Mouse (Mus musculus) bone marrow macrophage, adult 2 months (primary cell): ENCODE measurements around the gene 4930544G11Rik. TPM values are rescaled to one million over a fixed set of nuclear protein-coding genes. Genes with fewer than 3 reads are reported as not detected.

ENCODE experiments used
- H3K27ac ChIP-seq: 2 replicates; pipeline ENCODE4 v1.5.1; 2012; ENCODE audit warnings: low read depth, low read length; ENCODE audit not compliant: insufficient read depth
- H3K4me1 ChIP-seq: 2 replicates; pipeline ENCODE4 v1.6.1; 2012; ENCODE audit warnings: low read length; ENCODE audit not compliant: control insufficient read depth, insufficient read depth
- H3K4me3 ChIP-seq: 2 replicates; pipeline ENCODE4 v1.5.1; 2012; ENCODE audit warnings: mild to moderate bottlenecking, low read length, moderate library complexity; ENCODE audit not compliant: insufficient read depth
- CTCF ChIP-seq: IDR thresholded peaks from 2 replicates; pipeline ENCODE4 v1.5.1; 2012; ENCODE audit warnings: low read depth, mild to moderate bottlenecking, low read length, moderate library complexity
- POLR2A ChIP-seq: IDR thresholded peaks from 2 replicates; pipeline ENCODE4 v1.6.1; 2012; ENCODE audit warnings: mild to moderate bottlenecking, low read depth, low read length, borderline replicate concordance
- polyA plus RNA-seq: library from polyadenylated mRNA; stranded (reverse); fragments of >200 nt; gene quantifications from 2 replicates; pipeline ENCODE4 v1.2.4, GENCODE M21; 2012; ENCODE audit not compliant: missing spikeins, insufficient read depth, insufficient read length

4930544G11Rik gene
- polyA plus RNA-seq, 1 experiment = not detected

DNA sequence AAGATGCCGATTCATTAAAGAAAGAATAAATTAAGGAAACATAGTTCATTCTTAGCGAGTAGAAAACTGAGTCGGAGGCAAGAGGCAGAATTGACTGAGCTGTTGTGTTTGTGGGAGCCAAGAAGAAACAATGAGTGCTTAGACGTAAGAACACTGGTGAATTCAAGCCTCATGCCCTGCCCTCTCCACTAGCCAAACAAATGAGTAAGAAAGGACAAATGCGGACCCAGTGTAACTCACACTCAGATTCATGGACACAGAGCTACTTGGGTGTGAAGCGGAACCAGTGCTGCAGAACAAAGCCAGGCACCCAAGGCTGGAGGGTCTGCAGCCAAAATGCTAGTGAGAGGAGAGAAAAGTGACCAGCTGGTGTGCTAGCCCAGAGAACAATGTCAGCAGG lies 1.9 kb upstream of the 4930544G11Rik start:
- Histone ChIP-seq H3K27ac (no peak overlapping the region), H3K4me3 (no peak overlapping the region), H3K4me1 (no peaks in the 10 kb centered on the region)
- no peak for TF ChIP-seq CTCF
- TF ChIP-seq POLR2A = no peak

DNA sequence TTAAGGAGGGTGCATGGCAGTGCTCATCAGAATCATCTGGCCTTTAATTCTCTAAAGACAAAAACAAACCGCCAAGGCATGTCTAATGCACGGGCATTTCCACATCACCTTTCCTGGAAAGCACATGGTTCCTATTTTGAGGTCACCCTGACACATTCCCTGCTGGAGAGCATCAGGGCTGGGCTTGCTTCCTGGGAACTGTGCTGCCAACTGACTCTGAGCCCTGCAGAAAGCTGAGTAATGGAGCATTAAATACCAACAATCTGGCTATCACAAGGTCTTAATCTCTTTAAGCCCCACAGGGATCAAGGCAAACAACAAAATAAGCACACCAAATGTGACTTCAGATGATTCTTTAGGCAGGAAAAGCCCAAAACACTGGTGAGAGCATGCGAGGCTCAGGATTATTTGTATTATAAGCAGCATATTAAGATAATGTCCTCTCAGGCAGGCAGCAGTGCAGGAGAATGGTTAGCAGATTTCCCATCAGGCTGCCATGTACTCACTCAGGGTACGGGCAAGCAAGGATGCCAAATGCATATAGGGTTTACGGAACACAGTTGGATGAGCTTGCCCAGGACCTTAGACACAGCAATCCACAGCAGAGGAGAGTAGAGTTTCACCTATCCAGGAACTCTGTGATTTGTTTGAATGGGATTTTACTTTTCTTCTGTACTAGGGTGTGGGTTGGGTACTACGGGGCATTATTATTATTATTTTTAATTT lies 17.1 kb downstream of the 4930544G11Rik start:
- Histone ChIP-seq H3K4me1 (no peaks in the 10 kb centered on the region), H3K27ac (no peak overlapping the region), H3K4me3 (no peak overlapping the region)
- TF ChIP-seq CTCF (no peak), POLR2A (no peak)

DNA sequence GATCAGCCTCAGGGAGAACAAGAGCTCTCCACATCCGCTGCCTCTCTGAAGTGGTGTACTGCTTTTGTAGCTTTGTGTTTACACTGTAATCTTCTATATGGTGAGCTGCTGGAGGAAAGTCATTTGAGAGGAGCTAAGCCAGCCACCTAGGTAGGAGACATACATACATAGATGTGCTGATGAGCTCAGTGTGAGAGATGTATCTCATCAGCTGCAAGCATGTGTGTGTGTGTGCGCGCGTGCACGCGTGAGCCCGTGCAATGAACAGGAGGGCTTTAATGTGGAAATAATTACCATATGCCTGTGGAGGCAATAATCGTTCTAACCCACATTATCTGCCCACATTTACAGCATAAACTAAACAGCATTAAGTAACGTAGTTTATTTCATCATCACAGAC lies 18.0 kb downstream of the 4930544G11Rik start:
- TF ChIP-seq POLR2A = no peak
- no peak for TF ChIP-seq CTCF
- no peaks in the 10 kb centered on the region for H3K4me1 ChIP-seq
- H3K27ac ChIP-seq = no peak overlapping the region
- no peak overlapping the region for H3K4me3 ChIP-seq

DNA sequence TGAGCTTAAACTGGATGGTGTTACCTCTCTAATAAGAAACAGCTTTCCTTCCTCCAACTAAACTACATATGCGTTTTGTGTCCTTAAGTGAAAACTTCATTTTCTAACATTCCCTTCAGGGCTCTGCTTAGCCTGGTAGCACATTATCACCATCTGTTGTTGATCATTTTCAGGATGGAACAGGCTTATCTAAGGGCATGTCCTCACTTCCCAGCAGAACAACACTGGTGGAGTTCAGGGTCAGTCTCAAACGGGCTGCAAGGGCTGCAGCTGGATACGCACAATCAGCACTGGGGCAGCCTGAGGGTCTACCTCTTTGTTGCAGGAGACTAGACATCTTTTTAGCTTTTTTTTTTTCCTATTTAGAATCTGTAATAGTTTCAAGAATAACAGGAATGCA lies 39.7 kb downstream of the 4930544G11Rik start:
- no peaks in the 10 kb centered on the region for H3K4me1 ChIP-seq
- H3K27ac ChIP-seq = no peak overlapping the region
- no peak overlapping the region for H3K4me3 ChIP-seq
- TF ChIP-seq CTCF = no peak
- TF ChIP-seq POLR2A = no peak

DNA sequence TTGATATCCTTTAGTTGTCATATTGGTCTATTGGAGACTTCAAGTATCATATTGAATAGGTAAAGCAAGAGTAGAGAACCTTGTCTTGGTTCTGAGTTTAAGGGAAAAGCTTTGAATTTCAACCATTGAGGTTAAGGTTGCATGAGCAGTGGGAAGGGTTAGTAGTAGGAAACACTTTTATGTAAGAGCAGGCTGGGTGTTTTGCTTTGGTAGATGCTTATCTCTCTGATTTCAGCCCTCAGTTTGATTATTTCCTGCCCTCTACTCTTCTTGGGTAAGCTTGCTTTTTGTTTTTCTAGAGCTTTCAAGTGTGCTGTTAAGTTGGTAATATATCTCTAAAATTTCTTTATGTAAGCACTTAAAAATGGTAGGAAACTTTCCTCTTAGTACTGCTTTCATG lies 45.9 kb downstream of the 4930544G11Rik start:
- Histone ChIP-seq H3K4me1 (no peaks in the 10 kb centered on the region), H3K4me3 (no peak overlapping the region), H3K27ac (no peak overlapping the region)
- TF ChIP-seq CTCF (no peak), POLR2A (no peak)

Other genes with a start within 250 kb of the 4930544G11Rik start
- gene Prdm5, start 173.6 kb upstream of the 4930544G11Rik start, polyA plus RNA-seq = not detected in 2 replicates